Mouse (Mus musculus) bone marrow, adult 2 months (tissue): ENCODE data around the gene Cd5.

Source experiments
- CTCF ChIP-seq: fragments of 200-500 bp; IDR thresholded peaks from 2 replicates; pipeline ENCODE4 v1.5.1; 2011; ENCODE audit warnings: low read length, control low read depth; ENCODE audit not compliant: control insufficient read depth, insufficient read depth
- POLR2A ChIP-seq: fragments of 200-500 bp; IDR thresholded peaks from 2 replicates; pipeline ENCODE4 v1.6.1; 2011; ENCODE audit warnings: low read depth, mild to moderate bottlenecking, control low read depth, low read length, borderline replicate concordance; ENCODE audit not compliant: control insufficient read depth

DNA sequence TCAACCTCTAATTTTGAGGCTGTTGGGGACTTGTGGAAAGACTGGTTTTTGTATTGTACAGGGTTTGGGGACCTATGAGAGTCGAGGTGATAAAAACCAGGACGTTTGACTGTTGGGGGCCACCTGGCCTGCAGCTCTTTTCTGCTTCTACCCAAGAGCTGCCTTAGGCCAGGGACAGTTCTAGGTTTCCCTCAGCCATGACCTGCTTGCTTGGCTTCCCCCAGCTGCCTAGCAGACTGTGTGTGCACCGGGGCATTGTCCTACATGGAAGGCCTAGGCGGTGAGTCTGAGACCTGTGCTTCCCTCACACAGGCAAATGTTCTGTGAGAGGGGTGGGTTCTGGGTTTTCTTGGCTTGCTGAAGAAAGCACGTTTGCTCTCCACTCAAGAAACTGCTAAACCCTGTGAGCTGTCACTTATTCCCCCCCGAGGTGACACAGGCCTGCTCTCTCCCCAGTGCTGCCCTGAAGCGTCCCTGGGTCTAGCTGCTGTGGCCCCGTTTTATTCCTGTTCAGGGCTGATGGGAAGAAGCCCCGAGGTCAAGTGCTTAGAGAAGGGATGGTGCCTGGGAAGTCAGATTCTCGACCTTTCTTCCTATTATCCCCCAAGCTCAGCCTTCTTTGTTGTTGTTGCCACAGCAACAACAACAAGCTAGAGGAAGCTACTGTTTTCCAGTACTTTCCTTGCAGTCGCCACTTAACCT is 9.8 kb upstream of the Cd5 start:
- TF ChIP-seq POLR2A (no peak), CTCF (no peak)
